Mouse (Mus musculus) spleen, embryonic (tissue): ENCODE results near the gene Rab39.

ENCODE experiments used
- CTCF ChIA-PET: fragments of 350-600 bp; sonication (Branson Sonifier 250); formaldehyde crosslinking; loops from one replicate; lab custom pipeline; 2022; lab: Charles Lee

Gene Rab39

DNA sequence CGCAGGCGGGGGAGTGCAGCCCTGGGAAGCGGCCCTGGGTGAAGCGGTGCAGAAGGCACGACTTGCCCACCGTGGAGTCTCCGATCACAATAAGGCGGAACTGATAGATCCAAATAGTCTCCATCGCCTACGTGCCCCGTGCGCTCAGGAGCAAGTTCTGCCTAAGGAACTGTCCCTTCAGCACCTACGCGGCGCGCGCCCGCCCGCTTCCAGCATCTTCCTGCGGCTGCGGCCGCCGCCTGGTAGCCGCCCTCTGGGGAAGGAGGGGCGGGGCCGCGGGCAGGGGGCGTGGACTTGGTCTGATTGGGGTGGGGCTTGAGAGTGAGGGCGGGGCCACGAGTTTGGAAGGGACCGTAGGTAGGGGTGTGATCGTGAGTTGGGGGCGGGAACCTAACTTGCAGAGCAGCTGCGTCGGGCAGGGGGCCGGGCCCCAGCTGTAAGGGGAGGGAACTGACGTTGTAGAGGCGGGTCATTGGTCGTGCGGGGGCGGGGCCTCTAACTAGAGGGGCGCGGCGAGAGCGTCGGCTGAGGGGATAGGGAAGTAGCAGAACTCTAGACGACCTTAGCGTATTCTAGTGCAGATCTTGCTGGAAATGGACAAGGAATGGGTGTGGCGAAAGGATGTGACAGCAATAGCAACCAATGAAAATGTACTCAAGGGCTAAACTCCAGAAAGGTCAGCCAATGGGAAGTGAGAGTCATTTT is at the start of gene Rab39:
Rab39 (minus strand) TSS at position 241 of the 705 bp plus-strand sequence.
- CTCF ChIA-PET, result interaction anchor here (0.5 kb wide), 2 partner anchors 12 to 103 kb away, joined by 3 to 10 read pairs; no protein-coding TSS in a partner anchor

DNA sequence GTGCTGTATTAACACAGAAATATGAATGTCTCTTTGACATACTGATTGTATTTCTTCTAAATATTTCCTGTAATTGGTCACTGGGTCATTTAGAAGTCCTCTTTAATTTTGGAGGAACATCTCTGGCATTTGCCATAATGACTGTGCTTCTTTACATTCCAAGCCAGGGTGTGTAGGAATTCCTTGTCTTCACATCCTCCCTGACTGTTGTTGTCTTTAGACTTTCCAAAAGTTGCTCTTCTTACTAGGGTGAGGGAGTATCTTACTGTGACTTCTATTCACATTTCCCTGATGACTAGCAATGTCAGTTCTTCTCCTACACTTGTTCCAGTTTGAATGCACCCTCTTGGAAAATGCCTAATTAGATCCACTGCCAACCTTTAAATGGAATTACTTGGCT is 48.8 kb upstream of the Rab39 start:
- CTCF ChIA-PET, result no interaction called here

- CTCF ChIA-PET, result no interaction called here
These were observed 44.9 kb upstream of the Rab39 start for GRCm38 (mm10) chr9:53750899-53751298.

- CTCF ChIA-PET, result interaction anchor here (0.6 kb wide), 1 partner anchor 169 kb away, joined by 4 read pairs; no protein-coding TSS in a partner anchor
These were observed 44.4 kb upstream of the Rab39 start for GRCm38 (mm10) chr9:53750411-53750810.

DNA sequence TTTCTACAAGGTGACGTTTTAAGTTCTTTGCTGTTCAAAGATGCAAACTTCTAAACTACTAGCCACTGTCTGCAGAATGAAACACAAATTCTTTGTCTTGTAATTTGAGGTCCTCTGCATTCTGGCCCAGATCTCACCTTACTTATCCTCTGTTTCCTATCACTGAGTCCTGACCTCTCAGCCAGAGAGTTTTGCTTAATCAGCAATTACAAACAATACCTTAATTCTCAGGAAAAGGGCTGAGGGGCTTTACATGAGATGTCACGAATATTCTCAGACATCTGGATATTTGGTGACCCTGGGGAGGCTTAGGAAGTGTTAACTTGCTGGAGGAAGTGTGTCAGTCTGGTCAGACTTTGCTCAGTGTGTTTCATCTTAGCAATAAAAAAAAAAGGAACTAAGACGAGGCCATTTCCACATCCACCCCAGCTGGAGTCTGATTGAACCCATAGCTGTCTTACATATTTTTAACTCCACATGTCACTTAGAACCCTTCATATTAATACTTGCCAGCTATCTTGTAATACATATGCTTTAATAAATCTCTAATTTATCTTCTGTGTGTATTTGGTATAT is 34.9 kb upstream of the Rab39 start:
- CTCF ChIA-PET, result no interaction called here

DNA sequence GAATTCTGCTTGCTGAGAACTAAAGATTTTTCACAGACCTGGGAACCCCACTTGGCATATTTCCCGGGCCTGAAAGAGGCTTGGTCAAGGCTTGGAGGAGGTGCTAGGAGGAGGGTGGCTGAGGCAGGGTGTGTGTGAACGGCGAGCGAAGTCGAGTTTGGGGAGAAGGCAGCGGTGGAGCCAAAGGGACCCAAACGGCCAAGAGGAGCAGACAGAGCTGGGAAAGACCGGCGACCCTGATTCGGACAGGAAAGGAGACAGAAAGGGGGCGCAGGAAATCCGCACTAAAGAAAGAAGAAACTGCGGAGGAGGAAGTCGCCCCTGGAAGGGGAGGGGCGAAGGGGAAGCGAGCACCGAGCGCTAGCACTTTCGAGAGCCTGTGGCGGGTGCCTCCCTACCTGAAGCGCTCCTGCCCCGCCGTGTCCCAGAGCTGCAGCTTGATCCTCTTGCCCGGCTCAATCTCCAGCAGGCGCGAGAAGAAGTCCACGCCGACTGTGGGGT is 491 bp downstream of the Rab39 start:
- CTCF ChIA-PET, result interaction anchor here (0.5 kb wide), 1 partner anchor 103 kb away, joined by 3 read pairs; no protein-coding TSS in a partner anchor

DNA sequence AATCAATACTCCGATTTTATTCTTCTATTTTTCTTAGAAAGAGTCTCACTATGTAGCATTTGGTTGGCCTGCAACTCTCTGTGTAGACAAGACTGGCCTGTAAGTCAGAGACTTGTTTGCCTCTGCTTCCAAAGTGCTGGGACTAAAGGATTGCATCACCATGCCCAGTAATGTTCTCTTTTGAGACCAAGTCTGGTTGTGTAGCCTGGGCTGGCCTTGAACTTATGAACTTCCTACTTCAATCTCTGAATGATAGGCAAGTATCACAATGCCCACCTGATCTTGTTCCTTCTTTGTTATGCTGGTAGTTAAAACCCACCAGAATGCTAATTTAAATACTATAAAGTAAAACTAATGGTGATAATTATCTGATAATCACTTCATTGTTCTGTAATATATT is 3.0 kb downstream of the Rab39 start:
- CTCF ChIA-PET, result no interaction called here

GRCm38 (mm10) chr9:53700496-53700895 is 5.5 kb downstream of the Rab39 start:
- CTCF ChIA-PET, result no interaction called here

DNA sequence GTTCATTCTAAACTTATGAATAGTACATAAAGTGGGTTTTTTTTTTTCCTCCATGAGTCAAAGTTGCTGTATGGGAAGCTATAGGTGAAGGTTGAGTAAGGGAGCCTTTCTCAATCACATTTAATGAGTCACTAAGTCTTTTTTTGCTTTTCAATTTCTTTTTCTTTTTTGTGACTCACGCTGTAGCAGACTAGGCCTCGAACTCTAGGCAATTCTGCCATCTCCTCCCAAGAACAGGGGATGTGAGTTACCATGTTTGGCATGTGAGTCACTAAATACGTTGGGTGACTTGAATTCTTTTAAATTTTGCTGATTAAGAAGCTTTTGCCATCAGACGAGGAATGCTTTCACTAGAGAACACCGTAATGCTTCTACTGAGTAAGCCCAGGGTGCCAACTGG is 10.2 kb downstream of the Rab39 start:
- CTCF ChIA-PET, result interaction anchor here (0.5 kb wide), 1 partner anchor 51 kb away, joined by 3 read pairs; no protein-coding TSS in a partner anchor

GRCm38 (mm10) chr9:53693718-53694117 is 12.3 kb downstream of the Rab39 start:
- CTCF ChIA-PET, result no interaction called here

GRCm38 (mm10) chr9:53691745-53692670 is 14.0 kb downstream of the Rab39 start:
- CTCF ChIA-PET, result no interaction called here

GRCm38 (mm10) chr9:53680851-53681250 is 25.2 kb downstream of the Rab39 start:
- CTCF ChIA-PET, result interaction anchor here (0.7 kb wide), 1 partner anchor 16 kb away, joined by 3 read pairs; no protein-coding TSS in a partner anchor

GRCm38 (mm10) chr9:53676921-53677320 is 29.1 kb downstream of the Rab39 start:
- CTCF ChIA-PET, result no interaction called here

GRCm38 (mm10) chr9:53673571-53673970 is 32.5 kb downstream of the Rab39 start:
- CTCF ChIA-PET, result interaction anchor here (1.2 kb wide), 1 partner anchor 79 kb away, joined by 3 read pairs; no protein-coding TSS in a partner anchor

DNA sequence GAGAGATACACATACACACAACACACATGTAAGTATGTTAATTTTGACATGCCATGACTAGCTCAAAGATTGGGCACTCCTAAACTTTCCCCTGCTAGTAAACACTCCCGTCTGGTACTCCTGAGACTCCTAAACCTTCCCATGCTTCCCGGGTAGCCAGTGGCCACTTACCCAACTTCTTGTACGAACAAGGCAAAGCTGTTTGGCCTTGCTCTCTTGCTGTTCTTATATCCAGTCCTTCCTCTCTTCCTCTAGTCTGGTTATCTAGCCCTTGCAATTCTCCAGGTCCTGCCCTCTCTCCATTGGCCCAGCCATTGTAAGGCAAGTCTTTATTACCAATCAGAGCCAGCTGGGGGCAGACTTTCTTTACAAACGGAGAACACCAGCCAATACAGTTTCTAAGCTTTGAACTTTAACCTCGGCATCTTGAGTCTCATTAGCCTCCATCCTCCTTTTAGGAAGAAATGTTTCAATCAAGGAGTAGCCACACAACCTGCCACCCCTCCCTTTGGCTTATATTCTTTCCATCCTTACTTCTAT is 36.3 kb downstream of the Rab39 start, which contains the start of gene Cul5:
Cul5 (minus strand) TSS at position 335 of the 540 bp plus-strand sequence.
- CTCF ChIA-PET, result interaction anchor here (0.6 to 1.4 kb wide), 2 partner anchors 150 to 155 kb away, joined by 3 to 8 read pairs; no protein-coding TSS in a partner anchor

- CTCF ChIA-PET, result interaction anchor here (2.1 kb wide), 1 partner anchor 64 kb away, joined by 7 read pairs; no protein-coding TSS in a partner anchor
These were observed 38.9 kb downstream of the Rab39 start for GRCm38 (mm10) chr9:53667020-53667669.

DNA sequence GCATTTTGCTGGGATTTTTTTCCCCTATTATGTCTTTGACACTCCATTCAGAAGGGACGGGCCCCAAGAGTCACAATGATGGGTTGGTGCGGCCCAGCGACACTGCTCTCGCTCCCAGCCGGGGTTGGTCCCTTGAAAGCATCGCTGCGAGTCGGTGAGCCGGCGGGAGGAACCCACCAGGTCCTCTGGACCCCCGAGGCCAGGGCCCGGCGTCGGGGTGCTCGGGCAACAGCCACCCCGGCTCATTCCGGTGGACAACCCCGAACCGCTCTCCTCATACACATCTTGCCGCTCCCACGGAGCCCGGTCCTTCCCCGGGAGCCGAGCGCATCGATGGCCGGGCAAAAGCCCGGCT is 39.4 kb downstream of the Rab39 start:
- CTCF ChIA-PET, result interaction anchor here (2.1 kb wide), 1 partner anchor 64 kb away, joined by 7 read pairs; no protein-coding TSS in a partner anchor

DNA sequence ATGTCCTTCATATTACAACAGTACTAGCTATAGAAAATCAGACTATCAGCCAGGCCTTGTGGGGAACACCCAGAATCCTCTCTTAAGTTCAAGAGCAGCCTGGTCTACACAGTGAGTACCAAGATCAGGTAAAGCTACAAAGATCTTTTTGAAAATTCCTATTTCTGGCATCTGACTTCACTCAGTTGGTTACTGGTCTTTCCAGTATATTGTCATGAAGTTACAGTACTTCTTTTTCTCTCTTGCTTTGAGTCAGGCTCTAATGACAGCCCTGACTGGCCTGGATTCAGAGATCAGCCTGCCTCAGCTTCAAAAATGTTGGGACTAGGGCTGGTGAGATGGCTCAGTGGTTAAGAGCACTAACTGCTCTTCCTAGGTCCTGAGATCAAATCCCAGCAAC is 40.6 kb downstream of the Rab39 start:
- CTCF ChIA-PET, result interaction anchor here (0.6 to 1.3 kb wide), 2 partner anchors 16 to 1510 kb away, joined by 3 to 4 read pairs; no protein-coding TSS in a partner anchor

DNA sequence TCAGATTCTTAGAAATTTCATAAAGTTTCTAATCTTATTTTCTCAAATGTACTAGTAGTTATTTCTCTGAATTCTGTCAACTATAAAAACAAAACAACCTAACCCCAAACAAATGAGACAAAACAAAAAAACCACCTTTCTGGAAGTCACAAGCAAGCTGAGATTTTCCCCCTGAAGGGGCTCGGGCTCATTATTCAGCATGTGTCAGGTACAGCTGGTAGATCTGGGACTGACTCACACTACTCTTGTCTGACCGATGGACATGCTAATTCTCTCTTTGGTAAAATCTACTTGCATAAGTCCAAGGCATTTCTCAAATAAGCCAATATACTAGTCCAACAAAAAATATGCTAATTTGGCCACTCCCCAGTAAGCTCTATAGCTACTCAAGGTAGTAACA is 41.2 kb downstream of the Rab39 start:
- CTCF ChIA-PET, result interaction anchor here (1.3 kb wide), 1 partner anchor 16 kb away, joined by 3 read pairs; no protein-coding TSS in a partner anchor

GRCm38 (mm10) chr9:53634796-53635195 is 71.2 kb downstream of the Rab39 start:
- CTCF ChIA-PET, result no interaction called here
